Mouse (Mus musculus): ENCODE results near the gene Gm21149.
A peak's percentile ranks its signal among the peaks of the same experiment; 100 is the strongest.
"Not testable (repeated sequence)": the region's sequence is repeated elsewhere in the genome, so short reads cannot be mapped to it uniquely, and the experiment has no call there.

Gene Gm21149

GRCm38 (mm10) chr5:15476423-15476822 lies at the start of gene Gm21149:
Gene Gm21149, minus strand, starts transcription at chr5:15476523.
- not testable (repeated sequence) for DNase-seq

GRCm38 (mm10) chr5:15522470-15522869 lies 46.1 kb upstream of the Gm21149 start:
- DNase-seq: not testable (repeated sequence)

- not testable (repeated sequence) for DNase-seq
These were observed 45.7 kb upstream of the Gm21149 start for GRCm38 (mm10) chr5:15522028-15522427.

- not testable (repeated sequence) for DNase-seq
These were observed 44.1 kb upstream of the Gm21149 start for GRCm38 (mm10) chr5:15520418-15520817.

GRCm38 (mm10) chr5:15517150-15517549 lies 40.8 kb upstream of the Gm21149 start:
- not testable (repeated sequence) for DNase-seq

- not testable (repeated sequence) for DNase-seq
These were observed 35.9 kb upstream of the Gm21149 start for GRCm38 (mm10) chr5:15512236-15512635.

- not testable (repeated sequence) for DNase-seq
These were observed 33.6 kb upstream of the Gm21149 start for GRCm38 (mm10) chr5:15509911-15510310.

- DNase-seq: not testable (repeated sequence)
These were observed 32.4 kb upstream of the Gm21149 start for GRCm38 (mm10) chr5:15508460-15509451.

GRCm38 (mm10) chr5:15507757-15508459 lies 31.6 kb upstream of the Gm21149 start:
- not testable (repeated sequence) for DNase-seq

GRCm38 (mm10) chr5:15507309-15507619 lies 30.9 kb upstream of the Gm21149 start:
- DNase-seq: no peak

- DNase-seq: peak; percentile 48
These were observed 30.4 kb upstream of the Gm21149 start for GRCm38 (mm10) chr5:15506575-15507308.

GRCm38 (mm10) chr5:15498774-15499400 lies 22.6 kb upstream of the Gm21149 start:
- DNase-seq: not testable (repeated sequence)

GRCm38 (mm10) chr5:15498350-15498749 lies 22.0 kb upstream of the Gm21149 start:
- not testable (repeated sequence) for DNase-seq

GRCm38 (mm10) chr5:15490934-15491333 lies 14.6 kb upstream of the Gm21149 start:
- DNase-seq: not testable (repeated sequence)

GRCm38 (mm10) chr5:15488743-15489142 lies 12.4 kb upstream of the Gm21149 start:
- no peak for DNase-seq

- not testable (repeated sequence) for DNase-seq
These were observed 8.3 kb upstream of the Gm21149 start for GRCm38 (mm10) chr5:15484616-15485015.

GRCm38 (mm10) chr5:15483576-15483975 lies 7.3 kb upstream of the Gm21149 start:
- not testable (repeated sequence) for DNase-seq

- not testable (repeated sequence) for DNase-seq
These were observed 6.5 kb upstream of the Gm21149 start for GRCm38 (mm10) chr5:15482815-15483214.

- not testable (repeated sequence) for DNase-seq
These were observed 6.2 kb downstream of the Gm21149 start for GRCm38 (mm10) chr5:15470141-15470540.

GRCm38 (mm10) chr5:15467768-15468167 lies 8.6 kb downstream of the Gm21149 start:
- DNase-seq: not testable (repeated sequence)

- not testable (repeated sequence) for DNase-seq
These were observed 10.1 kb downstream of the Gm21149 start for GRCm38 (mm10) chr5:15466218-15466617.

- not testable (repeated sequence) for DNase-seq
These were observed 12.8 kb downstream of the Gm21149 start for GRCm38 (mm10) chr5:15463561-15463960.
